Mouse (Mus musculus) cerebellum, adult 2 months (tissue): ENCODE data around the gene Ctdnep1. TPM values are rescaled to one million over a fixed set of nuclear protein-coding genes. Genes with fewer than 3 reads are reported as not detected.
"Not testable (repeated sequence)": the region's sequence is repeated elsewhere in the genome, so short reads cannot be mapped to it uniquely, and the experiment has no call there.

Experiments used
- DNase-seq, 2 experiments: peaks; one replicate each; pipeline ENCODE4 v3.0.0; 2021
- H3K27ac ChIP-seq: fragments of 200-500 bp; 2 replicates; pipeline ENCODE4 v1.5.1; 2012; ENCODE audit warnings: low read length, control low read depth, inconsistent platforms; ENCODE audit not compliant: insufficient read depth
- H3K27me3 ChIP-seq: fragments of 200-500 bp; 2 replicates; pipeline ENCODE4 v1.6.1; 2012; ENCODE audit warnings: inconsistent platforms, mild to moderate bottlenecking, low read length, moderate library complexity; ENCODE audit not compliant: control insufficient read depth, insufficient read depth
- H3K4me1 ChIP-seq: fragments of 200-500 bp; 2 replicates; pipeline ENCODE4 v1.6.1; 2011; ENCODE audit warnings: low read length; ENCODE audit not compliant: control insufficient read depth, insufficient read depth
- H3K4me3 ChIP-seq: fragments of 200-500 bp; replicated peaks from 2 replicates; pipeline ENCODE3; 2011; ENCODE audit warnings: mild to moderate bottlenecking, low read depth, low read length, control low read depth; ENCODE audit not compliant: insufficient read depth
- CTCF ChIP-seq: fragments of 200-500 bp; IDR thresholded peaks from 2 replicates; pipeline ENCODE4 v1.5.1; 2011; ENCODE audit warnings: low read depth, mild to moderate bottlenecking, control low read depth, low read length, moderate library complexity, borderline replicate concordance; ENCODE audit not compliant: insufficient read depth
- POLR2A ChIP-seq: fragments of 200-500 bp; IDR thresholded peaks from 2 replicates; pipeline ENCODE4 v1.6.1; 2011; ENCODE audit warnings: low read length, control low read depth, borderline replicate concordance; ENCODE audit not compliant: insufficient read depth
- WGBS: fragments of 180-500 bp; shearing (Covaris S2); methylation state at CpG from one replicate; pipeline ENCODE4 v1.1.7; 2018; 5-methylcytosine and 5-hydroxymethylcytosine counted together
- polyA plus RNA-seq: library from polyadenylated mRNA; depleted of rRNA; stranded (reverse); fragments of >200 nt; gene quantifications from 2 replicates; pipeline ENCODE4 v1.2.3, GENCODE M21; 2012

Gene Ctdnep1
- polyA plus RNA-seq, 1 experiment, result 108 TPM

GRCm38 (mm10) chr11:70010548-70010947 is 29.6 kb downstream of the Ctdnep1 start:
- Histone ChIP-seq H3K27me3 (no peaks in the 10 kb centered on the region), H3K27ac (no peak overlapping the region), H3K4me1 (peaks cover 2% of the 10 kb centered on the region; the same call in 1 of the 2 replicates), H3K4me3 (no peak overlapping the region)
- no peak for DNase-seq
- TF ChIP-seq POLR2A (no peak), CTCF (no peak)
- 76% methylated on average over 12 of the region's 12 CpGs for WGBS

- no peaks in the 10 kb centered on the region for H3K27me3 ChIP-seq
- no peak for DNase-seq
- H3K4me3 ChIP-seq, result no peak overlapping the region
- H3K27ac ChIP-seq, result no peak overlapping the region
- H3K4me1 ChIP-seq, result peaks cover 2% of the 10 kb centered on the region; the same call in 1 of the 2 replicates
- TF ChIP-seq CTCF (no peak), POLR2A (no peak)
- WGBS, result 60% methylated on average over 10 of the region's 10 CpGs
Measured at GRCm38 (mm10) chr11:70010961-70011360, 30.0 kb downstream of the Ctdnep1 start.

- H3K4me1 ChIP-seq, result peaks cover 9% of the 10 kb centered on the region
- H3K27me3 ChIP-seq, result no peaks in the 10 kb centered on the region
- no peak overlapping the region for H3K27ac ChIP-seq
- H3K4me3 ChIP-seq, result no peak overlapping the region
- WGBS, result 57% methylated on average over 9 of the region's 9 CpGs
- peak in 1 of 2 experiments; percentile 20 for DNase-seq
- no peak for TF ChIP-seq CTCF
- TF ChIP-seq POLR2A, result no peak
Measured at GRCm38 (mm10) chr11:70012931-70013330, 32.0 kb downstream of the Ctdnep1 start.

- WGBS, result 57% methylated on average over 3 of the region's 3 CpGs
Measured at GRCm38 (mm10) chr11:70013408-70013807, 32.5 kb downstream of the Ctdnep1 start.

GRCm38 (mm10) chr11:70014051-70014450 is 33.1 kb downstream of the Ctdnep1 start:
- H3K27me3 ChIP-seq, result no peaks in the 10 kb centered on the region
- no peak overlapping the region for H3K27ac ChIP-seq
- 64% methylated on average over 5 of the region's 5 CpGs for WGBS
- no peak overlapping the region for H3K4me3 ChIP-seq
- H3K4me1 ChIP-seq, result peaks cover 9% of the 10 kb centered on the region
- DNase-seq, result no peak
- no peak for TF ChIP-seq CTCF
- TF ChIP-seq POLR2A, result no peak

More at GRCm38 (mm10) chr11:70013408-70013807, 32.5 kb downstream of the Ctdnep1 start:
- Histone ChIP-seq H3K4me3 (no peak overlapping the region), H3K4me1 (peaks cover 9% of the 10 kb centered on the region), H3K27me3 (no peaks in the 10 kb centered on the region), H3K27ac (no peak overlapping the region)
- TF ChIP-seq CTCF, result no peak
- TF ChIP-seq POLR2A, result no peak
- DNase-seq, result no peak

- Histone ChIP-seq H3K4me3 (peak within 1 kb of the TSS; percentile 80), H3K4me1 (peaks cover 9% of the 10 kb centered on the region), H3K27ac (peak within 1 kb of the TSS; percentile 53), H3K27me3 (no peaks in the 10 kb centered on the region)
- TF ChIP-seq POLR2A (peak; percentile 86), CTCF (peak; percentile 36; the same call in 1 of the 2 replicates)
- peak; percentile 90 to 92 for DNase-seq
- under 1% methylated on average over 35 of the region's 35 CpGs for WGBS
Measured at GRCm38 (mm10) chr11:70014880-70015558, 34.1 kb downstream of the Ctdnep1 start, which contains the start of gene Acadvl. Gene Acadvl, minus strand, starts transcription at chr11:70015411.

GRCm38 (mm10) chr11:70015677-70016076 is 34.7 kb downstream of the Ctdnep1 start:
- Histone ChIP-seq H3K27ac (no peak overlapping the region), H3K27me3 (no peaks in the 10 kb centered on the region), H3K4me3 (no peak overlapping the region), H3K4me1 (peaks cover 9% of the 10 kb centered on the region)
- 65% methylated on average over 6 of the region's 6 CpGs for WGBS
- no peak for DNase-seq
- TF ChIP-seq CTCF, result no peak
- no peak for TF ChIP-seq POLR2A

GRCm38 (mm10) chr11:70016177-70016576 is 35.2 kb downstream of the Ctdnep1 start:
- not testable (repeated sequence) for H3K4me1 ChIP-seq, H3K27ac ChIP-seq, DNase-seq, H3K27me3 ChIP-seq, H3K4me3 ChIP-seq
- 56% methylated on average over 2 of the region's 2 CpGs for WGBS
